Mouse (Mus musculus): ENCODE data around the gene Rab44.

GRCm38 (mm10) chr17:29175693-29176092, 61.7 kb downstream of the Rab44 start:
- TF ChIP-seq GATA1 (IDR thresholded peaks at IDR 0.05; ENCODE audit: borderline replicate concordance, low read length) (no peak), CTCF (IDR thresholded peaks at IDR 0.05; ENCODE audit: low read depth, low read length) (no peak), TAL1 (conservative IDR thresholded peaks at IDR 0.05; ENCODE audit: low read depth, low read length) (no peak), POLR2AphosphoS5 (IDR thresholded peaks at IDR 0.05; ENCODE audit: insufficient replicate concordance, low read depth, low read length) (no peak)

All from G1E (cell line).